Mouse (Mus musculus): ENCODE results near the gene Ppp1r1b.
"Not testable (repeated sequence)": the region's sequence is repeated elsewhere in the genome, so short reads cannot be mapped to it uniquely, and the experiment has no call there.

The Ppp1r1b gene

DNA sequence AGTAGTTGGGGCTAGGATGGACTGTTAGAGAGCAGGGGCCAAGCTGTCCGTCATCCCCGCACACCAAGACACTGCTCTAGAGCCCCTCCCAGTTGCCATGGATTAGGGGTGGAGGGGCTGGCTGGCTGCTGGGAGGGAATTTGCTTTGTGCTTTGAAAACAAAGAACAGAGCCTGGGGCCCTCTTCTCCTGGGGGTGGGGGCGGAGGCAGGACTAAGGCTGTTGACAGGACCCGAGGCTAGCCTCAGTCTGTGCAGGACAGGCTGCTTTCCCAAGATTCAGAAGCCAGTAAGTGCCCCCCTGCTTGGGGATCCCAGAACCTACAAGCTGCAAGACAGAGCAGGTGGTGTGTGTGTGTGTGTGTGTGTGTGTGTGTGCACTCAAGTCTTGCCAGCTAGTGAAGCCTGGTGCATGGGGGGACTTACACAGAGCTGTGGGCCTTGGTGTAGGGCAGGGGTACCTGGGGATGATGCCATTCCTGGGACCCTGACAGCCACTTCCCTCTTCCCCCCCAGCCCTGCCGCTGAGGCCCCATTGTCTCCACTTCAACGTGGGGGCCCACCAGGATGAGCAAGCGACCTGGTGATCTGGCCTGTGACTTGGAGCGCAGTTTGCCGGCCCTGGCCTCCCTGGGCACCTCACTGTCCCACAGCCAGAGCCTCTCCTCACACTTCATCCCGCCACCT lies 23.5 kb downstream of the Ppp1r1b start:
- peak; percentile 63 for DNase-seq (ENCODE audit: low read depth, low spot score)

- DNase-seq (ENCODE audit: low read depth, low spot score) = peak; percentile 77
These were observed 24.2 kb downstream of the Ppp1r1b start for GRCm38 (mm10) chr11:98372406-98372805.

- no peak for DNase-seq (ENCODE audit: low read depth, low spot score)
These were observed 25.0 kb downstream of the Ppp1r1b start for GRCm38 (mm10) chr11:98373244-98373643.

- DNase-seq (ENCODE audit: low read depth, low spot score) = no peak
These were observed 26.1 kb downstream of the Ppp1r1b start for GRCm38 (mm10) chr11:98374266-98374665.

DNA sequence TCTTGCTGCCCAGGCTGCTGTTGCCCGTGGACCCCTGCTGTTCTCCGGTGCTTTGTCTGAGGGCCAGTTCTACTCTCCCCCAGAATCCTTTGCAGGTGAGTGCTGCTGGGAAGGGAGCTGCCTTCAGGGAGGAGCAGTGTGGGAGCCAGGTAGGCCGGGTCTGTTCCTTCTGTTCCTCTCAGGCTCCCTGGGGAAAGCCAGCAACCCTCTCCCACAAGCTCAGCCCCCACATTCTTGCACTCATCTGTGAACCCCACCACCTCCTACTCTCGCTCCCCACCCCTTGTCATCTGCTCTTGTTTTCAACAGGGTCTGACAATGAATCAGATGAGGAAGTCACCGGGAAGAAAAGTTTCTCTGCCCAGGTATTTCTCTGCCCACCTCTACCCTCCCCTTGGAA lies 28.6 kb downstream of the Ppp1r1b start:
- no peak for DNase-seq (ENCODE audit: low read depth, low spot score)

- no peak for DNase-seq (ENCODE audit: low read depth, low spot score)
These were observed 29.6 kb downstream of the Ppp1r1b start for GRCm38 (mm10) chr11:98377787-98378186.

DNA sequence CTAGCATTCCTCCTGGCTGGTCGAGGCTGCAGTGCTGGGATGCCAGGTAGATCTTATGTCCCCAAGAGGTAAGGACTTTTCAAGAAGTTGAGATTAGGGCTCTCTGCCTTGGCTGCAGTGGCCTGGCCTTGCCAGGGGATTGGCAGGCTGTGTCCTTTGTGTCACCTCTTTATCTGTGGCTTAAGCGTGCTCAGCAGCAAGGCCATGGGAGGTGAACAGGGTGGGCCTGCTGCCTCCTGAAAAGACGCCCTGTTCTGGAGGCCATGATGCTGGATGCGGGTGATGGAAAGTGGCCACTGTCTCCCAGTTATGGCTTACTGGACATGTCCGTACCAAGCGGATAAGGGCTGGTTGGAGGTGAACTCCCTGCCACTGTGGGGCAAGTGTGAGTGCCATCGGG lies 31.2 kb downstream of the Ppp1r1b start:
- no peak for DNase-seq (ENCODE audit: low read depth, low spot score)

DNA sequence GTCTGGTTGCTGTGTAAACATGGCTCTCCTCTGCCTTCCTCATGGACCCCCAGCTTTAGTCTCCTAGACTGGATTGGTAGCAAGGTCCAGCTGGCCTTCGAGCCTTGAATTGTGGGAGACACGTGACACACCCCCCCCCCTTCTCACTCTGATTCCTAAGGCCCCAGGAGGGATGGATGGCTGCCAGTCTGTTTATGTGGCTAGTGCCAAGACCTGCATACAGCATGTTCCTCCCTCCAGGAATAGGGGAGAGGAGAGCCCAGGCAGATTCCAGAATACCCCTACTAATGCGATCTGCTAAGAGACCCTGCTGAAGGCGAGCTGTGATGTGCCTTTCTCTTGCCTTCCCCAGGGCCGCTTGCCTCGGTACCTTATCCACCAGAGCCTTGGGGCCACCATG lies 31.9 kb downstream of the Ppp1r1b start:
- DNase-seq (ENCODE audit: low read depth, low spot score) = no peak

GRCm38 (mm10) chr11:98381651-98382050 lies 33.4 kb downstream of the Ppp1r1b start:
- no peak for DNase-seq (ENCODE audit: low read depth, low spot score)

DNA sequence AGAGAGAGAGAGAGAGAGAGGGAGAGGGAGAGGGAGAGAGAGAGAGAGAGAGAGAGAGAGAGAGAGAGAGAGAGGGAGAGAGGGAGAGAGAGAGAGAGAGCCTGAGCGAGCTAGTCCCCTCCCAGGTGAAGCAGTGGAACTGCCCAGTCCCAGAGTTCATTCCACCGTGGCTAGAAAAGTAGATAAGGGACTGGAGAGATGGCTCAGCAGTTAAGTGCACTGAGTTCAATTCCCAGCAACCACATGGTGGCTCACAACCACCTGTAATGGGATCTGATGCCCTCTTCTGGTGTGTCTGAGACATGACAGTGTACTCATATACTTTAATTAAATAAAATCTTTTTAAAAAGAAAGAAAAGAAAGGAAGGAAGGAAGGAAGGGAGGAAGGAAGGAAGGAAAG lies 34.2 kb downstream of the Ppp1r1b start:
- not testable (repeated sequence) for DNase-seq (ENCODE audit: low read depth, low spot score)

DNA sequence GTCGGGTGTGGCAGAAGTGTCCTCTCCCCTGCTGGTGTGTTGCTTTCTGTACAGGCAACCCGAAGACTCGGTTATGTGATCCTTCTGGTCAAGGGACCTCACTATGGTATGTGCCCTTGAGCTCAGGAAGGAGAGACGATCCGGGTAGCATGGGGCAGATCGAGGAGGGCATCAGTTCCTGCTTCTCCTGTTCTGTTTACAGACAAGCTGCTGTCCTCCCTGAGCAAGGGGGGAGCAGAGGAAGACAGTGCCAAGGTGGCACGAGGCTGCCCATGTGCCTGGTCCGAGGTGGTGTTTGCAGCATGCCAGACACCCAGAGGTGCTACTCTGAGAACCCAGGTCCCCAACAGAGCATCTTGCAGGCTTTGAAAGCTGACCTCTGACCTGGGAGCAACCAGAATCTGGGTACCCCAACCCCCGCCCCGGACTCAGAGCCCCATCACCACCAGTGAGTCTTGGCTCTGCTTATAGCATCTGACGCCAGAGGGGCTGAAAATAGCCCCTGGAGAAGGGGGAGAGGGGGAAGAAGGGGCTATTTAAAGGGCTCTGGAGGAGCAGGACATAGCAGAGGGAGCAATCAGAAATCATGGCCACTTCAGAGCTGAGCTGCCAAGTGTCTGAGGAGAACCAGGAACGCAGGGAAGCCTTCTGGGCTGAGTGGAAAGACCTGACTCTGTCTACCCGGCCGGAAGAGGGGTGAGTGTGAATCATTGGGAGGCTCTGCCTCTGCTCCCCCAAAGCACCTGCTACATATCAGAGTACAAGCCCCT lies 35.2 kb downstream of the Ppp1r1b start, which contains the start of gene Tcap:
Tcap (plus strand) TSS at position 551 of the 770 bp plus-strand sequence.
- DNase-seq (ENCODE audit: low read depth, low spot score) = no peak

DNA sequence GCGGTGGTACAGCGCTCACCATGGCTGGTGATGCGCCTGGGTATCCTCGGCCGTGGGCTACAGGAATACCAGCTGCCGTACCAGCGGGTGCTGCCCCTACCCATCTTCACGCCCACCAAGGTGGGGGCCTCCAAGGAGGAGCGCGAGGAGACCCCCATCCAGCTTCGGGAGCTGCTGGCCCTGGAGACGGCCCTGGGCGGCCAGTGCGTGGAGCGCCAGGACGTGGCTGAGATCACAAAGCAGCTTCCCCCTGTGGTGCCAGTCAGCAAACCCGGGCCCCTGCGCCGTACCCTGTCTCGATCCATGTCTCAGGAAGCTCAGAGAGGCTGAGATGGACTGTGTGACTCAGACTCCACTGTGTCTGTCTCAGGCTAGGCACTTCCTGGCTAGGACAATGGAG lies 36.0 kb downstream of the Ppp1r1b start:
- DNase-seq (ENCODE audit: low read depth, low spot score) = no peak

GRCm38 (mm10) chr11:98384721-98385637 lies 36.8 kb downstream of the Ppp1r1b start:
- DNase-seq (ENCODE audit: low read depth, low spot score) = no peak

- no peak for DNase-seq (ENCODE audit: low read depth, low spot score)
These were observed 37.7 kb downstream of the Ppp1r1b start, which contains the start of gene Pnmt for GRCm38 (mm10) chr11:98385638-98386585. Gene Pnmt (plus strand): TSS chr11:98386450.

DNA sequence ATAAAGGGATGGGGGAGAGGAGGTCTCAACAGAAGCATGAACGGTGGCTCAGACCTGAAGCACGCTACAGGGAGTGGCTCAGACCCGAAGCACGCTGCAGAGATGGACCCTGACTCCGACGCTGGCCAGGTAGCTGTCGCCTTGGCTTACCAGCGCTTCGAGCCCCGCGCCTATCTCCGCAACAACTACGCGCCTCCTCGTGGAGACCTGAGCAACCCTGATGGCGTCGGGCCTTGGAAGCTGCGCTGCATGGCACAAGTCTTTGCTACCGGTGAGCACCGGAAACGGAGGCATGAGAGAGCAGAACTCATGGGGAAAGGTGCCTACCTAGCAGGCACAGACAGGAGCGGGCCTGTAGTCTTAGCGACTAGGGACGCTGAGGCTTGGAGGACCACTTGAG lies 38.4 kb downstream of the Ppp1r1b start:
- DNase-seq (ENCODE audit: low read depth, low spot score) = peak; percentile 40

DNA sequence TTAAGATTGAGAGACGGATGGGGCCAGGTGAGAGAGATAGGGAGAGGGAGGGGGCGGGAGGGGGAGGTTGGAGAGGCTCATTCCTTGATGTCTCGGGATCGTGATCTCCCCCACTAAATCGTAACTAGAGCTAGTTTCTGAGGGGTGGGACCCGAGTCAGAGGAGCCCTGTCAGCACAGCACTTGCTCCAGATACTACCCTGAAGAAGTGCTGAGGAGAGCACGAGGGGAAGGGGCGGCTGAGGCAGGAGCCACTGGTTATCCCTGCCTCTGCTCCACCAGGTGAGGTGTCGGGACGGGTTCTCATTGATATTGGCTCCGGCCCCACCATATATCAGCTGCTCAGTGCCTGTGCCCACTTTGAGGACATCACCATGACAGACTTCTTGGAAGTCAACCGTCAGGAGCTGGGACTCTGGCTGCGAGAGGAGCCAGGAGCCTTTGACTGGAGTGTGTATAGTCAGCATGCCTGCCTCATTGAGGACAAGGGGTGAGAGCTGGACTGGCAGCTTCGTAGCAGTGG lies 38.9 kb downstream of the Ppp1r1b start:
- no peak for DNase-seq (ENCODE audit: low read depth, low spot score)

GRCm38 (mm10) chr11:98388282-98388681 lies 40.1 kb downstream of the Ppp1r1b start:
- DNase-seq (ENCODE audit: low read depth, low spot score) = no peak

DNA sequence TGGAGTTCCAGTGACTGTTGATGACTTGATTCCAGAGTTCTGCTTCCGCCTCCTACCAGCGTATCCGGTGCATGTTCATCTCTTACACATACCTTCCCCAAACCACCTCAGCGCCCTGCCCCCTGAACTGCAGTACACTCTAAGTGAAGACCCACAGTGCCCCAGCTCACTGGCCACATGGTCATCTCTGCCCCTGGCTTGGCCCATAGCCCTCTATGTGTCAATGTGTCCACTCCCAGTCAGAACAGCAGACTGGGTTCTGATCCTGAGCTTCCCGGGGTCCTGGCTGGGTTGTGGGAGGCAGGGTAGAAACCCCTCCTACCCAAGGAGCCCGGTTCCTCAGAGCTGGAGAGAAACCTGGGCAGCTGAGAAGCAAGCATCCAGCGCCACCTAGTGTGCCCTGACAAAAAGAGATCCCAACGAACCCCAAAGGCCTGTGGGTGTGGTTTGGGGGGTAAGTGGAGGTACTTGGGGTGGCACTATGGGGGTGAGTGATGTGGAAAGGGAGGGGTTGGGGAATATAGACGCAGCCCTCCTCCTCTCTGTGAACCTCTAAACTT lies 41.1 kb downstream of the Ppp1r1b start:
- DNase-seq (ENCODE audit: low read depth, low spot score) = peak; percentile 58

DNA sequence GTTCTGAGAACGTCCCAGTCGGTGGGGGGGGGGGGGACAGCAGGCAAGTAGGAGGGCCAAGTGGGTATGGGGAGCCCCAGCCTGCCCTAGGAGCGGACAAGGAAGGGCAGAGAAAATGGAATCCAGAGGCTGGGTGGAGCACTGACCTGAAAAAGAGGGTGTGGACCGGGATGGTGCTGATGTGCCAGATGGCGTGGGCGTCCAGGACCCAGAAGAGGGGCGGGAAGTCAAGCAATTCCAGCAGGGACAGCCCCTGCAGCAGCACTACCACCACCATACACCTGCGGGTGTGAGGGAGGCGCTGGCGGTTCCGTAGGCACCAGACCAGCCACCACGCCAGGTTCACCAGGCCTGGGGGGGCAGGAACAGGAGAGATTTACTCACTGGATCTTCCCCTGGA lies 41.9 kb downstream of the Ppp1r1b start:
- DNase-seq (ENCODE audit: low read depth, low spot score) = no peak

- no peak for DNase-seq (ENCODE audit: low read depth, low spot score)
These were observed 43.8 kb downstream of the Ppp1r1b start for GRCm38 (mm10) chr11:98392034-98392433.
